Comparison of ENCODE assay signal across 11 mouse cellular contexts in the genomic region with DNA sequence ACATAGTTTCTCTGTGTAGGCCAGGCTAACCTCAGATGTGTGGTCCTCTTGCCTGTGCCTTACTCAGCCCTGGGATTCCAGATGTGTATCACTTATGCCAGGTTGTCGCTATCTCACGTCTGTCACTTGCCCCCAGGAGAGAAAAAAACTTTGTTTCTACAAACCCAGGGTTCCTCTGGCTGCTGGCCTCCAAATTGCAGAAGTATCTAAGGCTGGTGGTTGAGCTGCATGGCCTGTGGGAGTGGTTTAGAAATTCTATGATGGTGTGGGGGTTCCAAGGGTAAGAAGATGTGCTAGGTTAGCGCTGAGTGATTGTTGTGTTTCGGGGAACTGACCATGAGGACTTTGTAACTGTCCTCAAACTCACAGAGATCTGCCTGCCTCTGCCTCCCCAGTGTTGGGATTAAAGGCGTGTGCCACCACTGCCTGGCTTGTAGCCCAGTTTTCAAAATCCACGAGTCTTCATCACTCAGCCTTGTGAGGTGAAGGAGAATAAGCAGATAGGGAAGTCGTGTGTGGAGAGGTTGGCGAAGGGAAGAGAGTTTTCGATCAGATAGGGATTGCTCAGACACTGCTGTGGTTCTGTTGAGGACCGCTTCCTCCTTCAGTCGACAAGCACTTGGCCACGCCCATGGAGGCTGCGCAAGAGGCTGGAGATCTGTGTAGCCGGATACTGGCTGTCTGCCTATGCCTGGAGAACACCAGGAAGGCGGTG. TPM values are rescaled to one million over a fixed set of nuclear protein-coding genes. Genes with fewer than 3 reads are reported as not detected.
A peak's percentile ranks its signal among the peaks of the same experiment; 100 is the strongest.
DNase-seq lines count a peak whose midpoint lies in the region; TF ChIP-seq lines count a peak whose summit lies in the region.
"Had no signal": no experiment of that assay in that cellular context is flagged by ENCODE, and none has a peak within 500 bp of the region (broad histone marks: within the 10 kb centered on the region; RNA-seq: fewer than 3 reads in every experiment).

No protein-coding gene starts in this region.

- peak; percentile 35 for DNase-seq in gastrocnemius, adult 2 months
- no peak for DNase-seq in gastrocnemius, postnatal 10 days
- DNase-seq in CD4-positive helper T cell, adult 2 months (ENCODE audit: low read depth, low spot score): peak; percentile 36
- DNase-seq in heart, postnatal 14 days: peak; percentile 29 to 35
- DNase-seq in lung, postnatal 25 days (ENCODE audit: low spot score): peak; percentile 67
- no peak for DNase-seq in left cerebral cortex, adult 11 months (ENCODE audit: low spot score)
- DNase-seq in kidney, adult 9 months: no peak
- DNase-seq in gastrocnemius, postnatal 14 days: no peak
- DNase-seq: lung, embryonic 14.5 days had no signal

- TF ChIP-seq CTCF in gastrocnemius, adult 2 months (IDR thresholded peaks at IDR 0.05): no peak

- H3K27ac ChIP-seq in gastrocnemius, adult 2 months: no peak overlapping the region
- H3K27ac ChIP-seq: forebrain, embryonic 10.5 days; hindbrain, embryonic 14.5 days had no signal

- no peak overlapping the region for H3K4me3 ChIP-seq in gastrocnemius, adult 2 months
- H3K4me3 ChIP-seq: forebrain, embryonic 10.5 days had no signal

- intact Hi-C loops in gastrocnemius, adult 2 months (cut with DNase I): no loop called here
- intact Hi-C loops in heart, postnatal 14 days (cut with DNase I): loop anchor here (5.0 kb wide), 1 partner anchor 212 kb away; no protein-coding TSS in a partner anchor
- intact Hi-C loops in gastrocnemius, postnatal 14 days (cut with DNase I; ENCODE audit: low total_unique reads): no loop called here

RNA-seq across cellular contexts. Expression of a gene that starts 10.0 kb away (rescaled TPM):
- total RNA-seq in gastrocnemius, adult 2 months (2021): 1 to 10 TPM; 4.1 to 5.1 TPM
- total RNA-seq in gastrocnemius, postnatal 10 days (2021): 10 to 100 TPM in 1 of 2 experiments, 1 to 10 TPM in 1; 7.3 to 10.5 TPM
- 10 to 100 TPM; 13.2 to 16.8 TPM for total RNA-seq in heart, postnatal 14 days (2021)
- total RNA-seq in gastrocnemius, postnatal 14 days (2021): 1 to 10 TPM; 8.2 to 9.5 TPM

Comparison
In these comparisons a context has a peak if more than half of its experiments do, and no peak if none do; other contexts are left out.
1. DNase-seq: peak in gastrocnemius, adult 2 months (single experiment), CD4-positive helper T cell, adult 2 months (single experiment), heart, postnatal 14 days (2 of 2) and lung, postnatal 25 days (single experiment); none in gastrocnemius, postnatal 10 days (single experiment), left cerebral cortex, adult 11 months (single experiment), kidney, adult 9 months (single experiment) and gastrocnemius, postnatal 14 days (single experiment).